Mouse (Mus musculus) hindbrain, embryonic 11.5 days (tissue): Measurements from ENCODE around the gene Cnot6l. TPM values are rescaled to one million over a fixed set of nuclear protein-coding genes. Genes with fewer than 3 reads are reported as not detected.
A peak's percentile ranks its signal among the peaks of the same experiment; 100 is the strongest.

Experiments
- ATAC-seq: fragments of 200-750 bp; cut with Nextera tagmentation; 2 replicates; pipeline ENCODE4 v1.8.0; 2017; ENCODE audit warnings: mild to moderate bottlenecking, moderate TSS enrichment, moderate library complexity; ENCODE audit not compliant: low FRiP score
- DNase-seq: peaks from one replicate; pipeline ENCODE4 v3.0.0-alpha.2; 2015; ENCODE audit warnings: low spot score
- H3K27ac ChIP-seq: fragments of 300-500 bp; sonication (generic); 2 replicates; pipeline ENCODE4 v1.5.1; 2014; ENCODE audit warnings: mild to moderate bottlenecking, low read depth, low read length
- H3K27me3 ChIP-seq: fragments of 300-500 bp; sonication (generic); 2 replicates; pipeline ENCODE4 v1.6.1; 2014; ENCODE audit warnings: mild to moderate bottlenecking, low read length, moderate library complexity, mixed read lengths; ENCODE audit not compliant: control insufficient read depth, insufficient read depth
- H3K36me3 ChIP-seq: fragments of 300-500 bp; sonication (generic); 2 replicates; pipeline ENCODE4 v1.6.1; 2014; ENCODE audit warnings: mild to moderate bottlenecking, low read length, moderate library complexity, mixed read lengths; ENCODE audit not compliant: control insufficient read depth, insufficient read depth
- H3K4me1 ChIP-seq: fragments of 300-500 bp; sonication (generic); replicated peaks from 2 replicates; pipeline ENCODE4 v1.6.1; 2014; ENCODE audit warnings: low read length, mixed read lengths; ENCODE audit not compliant: control insufficient read depth, insufficient read depth
- H3K4me2 ChIP-seq: fragments of 300-500 bp; sonication (generic); replicated peaks from 2 replicates; pipeline ENCODE4 v1.6.1; 2014; ENCODE audit warnings: mild to moderate bottlenecking, low read depth, low read length
- H3K4me3 ChIP-seq: fragments of 300-500 bp; sonication (generic); 2 replicates; pipeline ENCODE4 v1.5.1; 2014; ENCODE audit warnings: low read depth, low read length
- H3K9ac ChIP-seq: fragments of 300-500 bp; sonication (generic); 2 replicates; pipeline ENCODE4 v1.6.1; 2014; ENCODE audit warnings: low read depth, low read length
- H3K9me3 ChIP-seq: fragments of 300-500 bp; sonication (generic); 2 replicates; pipeline ENCODE4 v1.6.1; 2016; ENCODE audit warnings: low read length; ENCODE audit not compliant: control insufficient read depth
- WGBS: fragments of 180-500 bp; shearing (Covaris S2); extraction: QIAGEN DNeasy Blood & Tissue Kit; methylation state at CpG from one replicate; pipeline ENCODE4 v1.1.7; 2014; 5-methylcytosine and 5-hydroxymethylcytosine counted together
- polyA plus RNA-seq: library from polyadenylated mRNA; unstranded; fragments of >200 nt; fragmentation: Nextera tagmentation; extraction: Ambion mirVana; gene quantifications from 2 replicates; pipeline ENCODE4 v1.2.1, GENCODE M21; 2014

Cnot6l gene
- 9.6 and 15.1 TPM in 2 replicates for polyA plus RNA-seq

- Histone ChIP-seq H3K4me2 (peak within 1 kb of the TSS; percentile 68), H3K9me3 (no peaks in the 10 kb centered on the region), H3K4me1 (no peaks in the 10 kb centered on the region), H3K27ac (no peak within 1 kb of the TSS), H3K36me3 (no peaks in the 10 kb centered on the region), H3K9ac (peak within 1 kb of the TSS; percentile 98), H3K27me3 (no peaks in the 10 kb centered on the region), H3K4me3 (peak within 1 kb of the TSS; percentile 83)
- 46% methylated on average over 5 of the region's 5 CpGs for WGBS
- peak; percentile 18 for DNase-seq
- ATAC-seq, result no peak
These were observed at the start of gene Cnot6l for GRCm38 (mm10) chr5:96164021-96164411. TSS of gene Cnot6l (minus strand) at chr5:96164171.

GRCm38 (mm10) chr5:96209916-96210583, 46.1 kb upstream of the Cnot6l start:
- peak overlapping the region; percentile 71 for H3K4me2 ChIP-seq
- H3K9me3 ChIP-seq, result no peaks in the 10 kb centered on the region
- peak; percentile 93 for DNase-seq
- H3K9ac ChIP-seq, result peak overlapping the region; percentile 82
- no peaks in the 10 kb centered on the region for H3K27me3 ChIP-seq
- 0 out of 2 replicates have a peak, but pooled peaks cover 2% of the 10 kb centered on the region for H3K4me1 ChIP-seq
- H3K27ac ChIP-seq, result peak overlapping the region; percentile 19; the same call in 1 of the 2 replicates
- WGBS, result under 1% methylated on average over 35 of the region's 35 CpGs
- H3K4me3 ChIP-seq, result peak overlapping the region; percentile 76
- no peaks in the 10 kb centered on the region for H3K36me3 ChIP-seq
- peak; percentile 95 for ATAC-seq

- peak within 1 kb of the TSS; percentile 76 for H3K4me3 ChIP-seq
- H3K4me2 ChIP-seq, result peak within 1 kb of the TSS; percentile 71
- DNase-seq (peak; percentile 59), ATAC-seq (peak; percentile 77)
- H3K9me3 ChIP-seq, result no peaks in the 10 kb centered on the region
- 2% methylated on average over 17 of the region's 17 CpGs for WGBS
- H3K9ac ChIP-seq, result peak within 1 kb of the TSS; percentile 82
- H3K27me3 ChIP-seq, result no peaks in the 10 kb centered on the region
- H3K36me3 ChIP-seq, result no peaks in the 10 kb centered on the region
- peak within 1 kb of the TSS; percentile 19 for H3K27ac ChIP-seq
- H3K4me1 ChIP-seq, result 0 out of 2 replicates have a peak, but pooled peaks cover 2% of the 10 kb centered on the region
These were observed 45.5 kb upstream of the Cnot6l start, which contains the start of gene Mrpl1 for GRCm38 (mm10) chr5:96209459-96209858. TSS of gene Mrpl1 (plus strand) at chr5:96209493.

GRCm38 (mm10) chr5:96208543-96208942, 44.6 kb upstream of the Cnot6l start:
- Histone ChIP-seq H3K27ac (no peak overlapping the region), H3K9me3 (no peaks in the 10 kb centered on the region), H3K4me3 (no peak overlapping the region), H3K27me3 (no peaks in the 10 kb centered on the region), H3K4me2 (no peak overlapping the region), H3K9ac (no peak overlapping the region), H3K4me1 (0 out of 2 replicates have a peak, but pooled peaks cover 2% of the 10 kb centered on the region), H3K36me3 (no peaks in the 10 kb centered on the region)
- no peak for DNase-seq
- 83% methylated on average over 4 of the region's 4 CpGs for WGBS
- ATAC-seq, result no peak

- Histone ChIP-seq H3K4me3 (no peak overlapping the region), H3K27ac (no peak overlapping the region), H3K4me2 (no peak overlapping the region), H3K27me3 (no peaks in the 10 kb centered on the region), H3K36me3 (no peaks in the 10 kb centered on the region), H3K9ac (no peak overlapping the region), H3K4me1 (0 out of 2 replicates have a peak, but pooled peaks cover 2% of the 10 kb centered on the region), H3K9me3 (no peaks in the 10 kb centered on the region)
- DNase-seq, result no peak
- WGBS, result 86% methylated on average over 2 of the region's 2 CpGs
- ATAC-seq, result no peak
These were observed 43.6 kb upstream of the Cnot6l start for GRCm38 (mm10) chr5:96207531-96207930.

- WGBS, result 80% methylated on average over 2 of the region's 2 CpGs
- Histone ChIP-seq H3K4me2 (no peak overlapping the region), H3K4me1 (0 out of 2 replicates have a peak, but pooled peaks cover 2% of the 10 kb centered on the region), H3K9me3 (no peaks in the 10 kb centered on the region), H3K27ac (no peak overlapping the region), H3K4me3 (no peak overlapping the region), H3K27me3 (no peaks in the 10 kb centered on the region), H3K9ac (no peak overlapping the region), H3K36me3 (no peaks in the 10 kb centered on the region)
- no peak for DNase-seq
- no peak for ATAC-seq
These were observed 42.9 kb upstream of the Cnot6l start for GRCm38 (mm10) chr5:96206897-96207296.

GRCm38 (mm10) chr5:96201462-96202154, 37.6 kb upstream of the Cnot6l start:
- H3K9me3 ChIP-seq, result no peaks in the 10 kb centered on the region
- 78% methylated on average over 10 of the region's 10 CpGs for WGBS
- no peaks in the 10 kb centered on the region for H3K4me1 ChIP-seq
- H3K4me3 ChIP-seq, result no peak overlapping the region
- H3K4me2 ChIP-seq, result no peak overlapping the region
- no peaks in the 10 kb centered on the region for H3K36me3 ChIP-seq
- ATAC-seq (no peak), DNase-seq (no peak)
- no peak overlapping the region for H3K9ac ChIP-seq
- no peak overlapping the region for H3K27ac ChIP-seq
- H3K27me3 ChIP-seq, result no peaks in the 10 kb centered on the region

- no peak overlapping the region for H3K9ac ChIP-seq
- 75% methylated on average over 3 of the region's 3 CpGs for WGBS
- H3K9me3 ChIP-seq, result no peaks in the 10 kb centered on the region
These were observed 36.3 kb upstream of the Cnot6l start for GRCm38 (mm10) chr5:96200269-96200668.

More at GRCm38 (mm10) chr5:96200269-96200668, 36.3 kb upstream of the Cnot6l start:
- DNase-seq, result no peak
- Histone ChIP-seq H3K4me3 (no peak overlapping the region), H3K27me3 (no peaks in the 10 kb centered on the region), H3K4me2 (no peak overlapping the region), H3K36me3 (no peaks in the 10 kb centered on the region), H3K27ac (no peak overlapping the region), H3K4me1 (no peaks in the 10 kb centered on the region)
- ATAC-seq, result no peak
